Mouse (Mus musculus) lung, adult 2 months (tissue): ENCODE data around the gene Gstm3.

Source experiments
- CTCF ChIP-seq: fragments of 200-500 bp; IDR thresholded peaks from 2 replicates; pipeline ENCODE4 v1.5.1; 2011; ENCODE audit warnings: mild to moderate bottlenecking, low read length, control low read depth; ENCODE audit not compliant: insufficient read depth
- POLR2A ChIP-seq: fragments of 200-500 bp; IDR thresholded peaks from 2 replicates; pipeline ENCODE4 v1.6.1; 2011; ENCODE audit warnings: low read depth, mild to moderate bottlenecking, control low read depth, low read length, borderline replicate concordance; ENCODE audit errors: extremely low read depth

DNA sequence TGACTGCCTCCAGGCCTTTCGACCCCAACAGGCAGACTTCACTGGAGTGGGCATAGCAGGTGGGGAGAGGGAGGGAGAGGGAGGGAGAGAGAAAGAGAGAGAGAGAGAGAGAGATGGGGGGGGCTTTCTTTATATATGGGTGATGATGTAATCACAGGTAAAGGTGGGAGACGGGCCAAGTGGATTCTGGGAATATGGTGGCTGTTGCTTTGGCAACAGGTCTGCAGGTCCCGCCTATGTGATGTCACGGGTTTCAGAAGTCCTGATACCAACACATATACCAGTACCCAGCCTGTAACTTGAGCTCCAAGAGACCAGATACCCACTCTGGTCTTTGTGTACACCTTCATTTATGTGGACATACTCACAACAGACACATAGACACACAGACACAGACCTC lies 27.5 kb upstream of the Gstm3 start:
- TF ChIP-seq POLR2A, result no peak
- TF ChIP-seq CTCF, result no peak
